Mouse (Mus musculus) ES-Bruce4 (cell line): ENCODE measurements around the gene Fh1. TPM values are rescaled to one million over a fixed set of nuclear protein-coding genes. Genes with fewer than 3 reads are reported as not detected.

Experiments used
- H3K27ac ChIP-seq: 2 replicates; pipeline ENCODE4 v1.5.1; 2012; ENCODE audit warnings: low read length, inconsistent platforms; ENCODE audit not compliant: insufficient read depth
- H3K27me3 ChIP-seq: 2 replicates; pipeline ENCODE4 v1.6.1; 2012; ENCODE audit warnings: mild to moderate bottlenecking, low read length, inconsistent platforms; ENCODE audit not compliant: control insufficient read depth, poor library complexity, insufficient read depth, severe bottlenecking
- H3K36me3 ChIP-seq: 2 replicates; pipeline ENCODE4 v1.6.1; 2012; ENCODE audit warnings: inconsistent platforms, mild to moderate bottlenecking, low read length, moderate library complexity; ENCODE audit not compliant: control insufficient read depth, poor library complexity, insufficient read depth, severe bottlenecking
- H3K4me1 ChIP-seq: one replicate; pipeline ENCODE4 v1.8.1; 2011; ENCODE audit warnings: low read length; ENCODE audit not compliant: control insufficient read depth, insufficient read depth
- H3K4me3 ChIP-seq: 2 replicates; pipeline ENCODE4 v1.5.1; 2011; ENCODE audit warnings: low read depth, mild to moderate bottlenecking, low read length
- H3K9ac ChIP-seq: 2 replicates; pipeline ENCODE4 v1.6.1; 2012; ENCODE audit warnings: low read depth, mild to moderate bottlenecking, inconsistent platforms; ENCODE audit not compliant: poor library complexity, severe bottlenecking
- H3K9me3 ChIP-seq: replicated peaks from 2 replicates; pipeline ENCODE4 v1.6.1; 2012; ENCODE audit warnings: mild to moderate bottlenecking, low read length, inconsistent platforms; ENCODE audit not compliant: control insufficient read depth, poor library complexity, insufficient read depth, severe bottlenecking
- CTCF ChIP-seq: IDR thresholded peaks from one replicate; pipeline ENCODE4 v1.8.1; 2011; ENCODE audit warnings: low read depth, low read length
- EP300 ChIP-seq: IDR thresholded peaks from 2 replicates; pipeline ENCODE4 v1.6.1; 2011; ENCODE audit warnings: low read depth, low read length; ENCODE audit not compliant: insufficient read depth
- POLR2A ChIP-seq: IDR thresholded peaks from one replicate; pipeline ENCODE4 v1.8.1; 2011; ENCODE audit warnings: low read length; ENCODE audit not compliant: insufficient read depth
- polyA plus RNA-seq: library from polyadenylated mRNA; stranded (reverse); fragments of >200 nt; gene quantifications from 2 replicates; pipeline ENCODE4 v1.2.4, GENCODE M21; 2011; ENCODE audit warnings: low read depth; ENCODE audit not compliant: missing spikeins, insufficient read depth, insufficient read length

The Fh1 gene
- polyA plus RNA-seq, 1 experiment = 116 TPM

DNA sequence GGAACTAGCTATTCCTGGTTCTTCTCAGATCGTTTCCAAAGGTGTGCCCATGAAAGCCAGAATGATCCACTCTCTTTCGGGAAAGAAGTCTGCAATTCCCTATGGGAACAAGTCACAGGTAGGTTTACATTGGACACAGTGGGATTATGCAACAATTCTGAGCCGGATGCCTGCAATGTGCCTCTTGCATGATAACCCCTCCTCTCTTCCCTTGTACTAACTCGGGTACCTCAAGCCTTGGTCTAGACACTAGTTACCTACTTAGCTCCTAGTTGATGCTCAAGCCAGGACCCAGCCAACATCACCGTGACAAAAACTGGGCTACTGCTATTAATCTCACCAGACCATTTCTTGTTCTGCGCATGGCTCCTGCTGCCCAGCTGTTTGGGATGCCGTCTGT, 13.6 kb upstream of the Fh1 start:
- Histone ChIP-seq H3K4me1 (no peaks in the 10 kb centered on the region), H3K9ac (no peak overlapping the region), H3K4me3 (no peak overlapping the region), H3K9me3 (no peaks in the 10 kb centered on the region), H3K36me3 (no peaks in the 10 kb centered on the region), H3K27me3 (no peaks in the 10 kb centered on the region), H3K27ac (no peak overlapping the region)
- TF ChIP-seq CTCF (no peak), EP300 (no peak), POLR2A (no peak)

DNA sequence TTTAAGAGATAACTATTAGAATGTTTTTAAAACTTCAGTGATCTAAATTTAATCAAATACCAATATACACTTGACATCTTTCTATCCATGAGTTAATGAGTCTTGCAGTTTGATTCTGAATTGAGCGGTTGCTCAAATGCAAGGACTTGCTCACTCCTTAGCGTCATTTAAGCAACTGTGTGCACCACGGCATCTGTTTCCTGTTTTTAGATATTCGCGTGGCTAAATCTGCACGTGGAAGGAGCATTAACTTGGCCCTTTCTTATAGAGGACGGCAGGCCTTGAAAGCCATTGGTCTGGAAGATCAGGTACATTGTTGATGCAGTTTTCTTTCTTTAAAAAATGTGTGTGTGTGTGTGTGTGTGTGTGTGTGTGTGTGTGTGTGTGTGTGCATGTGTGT, 12.2 kb upstream of the Fh1 start:
- Histone ChIP-seq H3K27me3 (no peaks in the 10 kb centered on the region), H3K9me3 (no peaks in the 10 kb centered on the region), H3K9ac (no peak overlapping the region), H3K27ac (no peak overlapping the region), H3K4me1 (no peaks in the 10 kb centered on the region), H3K36me3 (no peaks in the 10 kb centered on the region), H3K4me3 (no peak overlapping the region)
- TF ChIP-seq CTCF = no peak
- no peak for TF ChIP-seq POLR2A
- TF ChIP-seq EP300 = no peak

DNA sequence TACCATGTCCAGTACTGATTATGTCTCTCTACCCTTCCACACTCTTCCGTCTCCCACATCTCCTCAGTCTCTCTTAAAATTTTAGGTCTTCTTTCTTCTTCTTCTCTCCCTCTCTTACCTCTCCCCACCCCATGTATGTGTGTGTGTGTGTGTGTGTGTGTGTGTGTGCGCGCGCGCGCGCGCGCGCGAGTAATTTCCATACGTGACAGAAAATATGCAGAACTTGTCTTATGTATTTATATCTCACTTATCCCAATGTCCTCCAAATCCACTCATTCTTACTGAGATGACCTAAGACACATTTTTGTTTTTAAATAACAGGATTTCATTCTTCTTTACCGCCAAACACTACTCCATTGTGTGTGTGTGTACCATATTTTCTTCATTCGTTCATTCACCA, 7.0 kb upstream of the Fh1 start:
- no peaks in the 10 kb centered on the region for H3K36me3 ChIP-seq
- no peak for TF ChIP-seq POLR2A
- no peak for TF ChIP-seq EP300
- no peak for TF ChIP-seq CTCF
- H3K27me3 ChIP-seq = no peaks in the 10 kb centered on the region

DNA sequence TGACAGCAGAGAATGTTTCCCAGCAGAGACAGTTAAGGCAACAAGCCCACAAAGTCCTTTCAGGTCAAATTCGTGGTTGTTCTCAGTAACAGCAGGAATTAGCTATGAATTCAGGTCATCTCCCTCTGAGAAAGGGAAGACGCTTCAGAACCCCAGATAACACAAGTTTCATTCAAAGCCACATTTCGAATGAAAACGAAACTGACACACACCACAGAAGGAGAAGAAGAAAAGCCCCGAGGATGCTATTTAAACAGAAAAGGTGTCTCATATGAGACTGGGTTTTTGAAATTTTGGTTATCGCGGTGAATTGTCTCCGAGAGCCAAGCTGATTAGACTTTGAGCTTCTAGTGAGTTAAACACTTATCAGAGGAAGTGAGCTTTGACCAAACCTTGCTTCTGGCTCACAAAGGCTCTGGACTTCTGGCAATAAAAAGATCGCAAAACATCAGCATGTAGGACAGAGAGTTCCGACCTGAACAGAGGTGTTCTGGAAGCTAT, 6.3 kb upstream of the Fh1 start:
- no peak for TF ChIP-seq EP300
- no peak for TF ChIP-seq POLR2A
- no peak for TF ChIP-seq CTCF
- Histone ChIP-seq H3K9ac (no peak overlapping the region), H3K36me3 (no peaks in the 10 kb centered on the region), H3K9me3 (no peaks in the 10 kb centered on the region), H3K4me3 (no peak overlapping the region), H3K4me1 (no peaks in the 10 kb centered on the region), H3K27ac (no peak overlapping the region), H3K27me3 (no peaks in the 10 kb centered on the region)

More for the DNA sequence above, 7.0 kb upstream of the Fh1 start:
- H3K9me3 ChIP-seq = no peaks in the 10 kb centered on the region
- no peaks in the 10 kb centered on the region for H3K4me1 ChIP-seq
- H3K9ac ChIP-seq = no peak overlapping the region
- H3K4me3 ChIP-seq = no peak overlapping the region
- no peak overlapping the region for H3K27ac ChIP-seq

DNA sequence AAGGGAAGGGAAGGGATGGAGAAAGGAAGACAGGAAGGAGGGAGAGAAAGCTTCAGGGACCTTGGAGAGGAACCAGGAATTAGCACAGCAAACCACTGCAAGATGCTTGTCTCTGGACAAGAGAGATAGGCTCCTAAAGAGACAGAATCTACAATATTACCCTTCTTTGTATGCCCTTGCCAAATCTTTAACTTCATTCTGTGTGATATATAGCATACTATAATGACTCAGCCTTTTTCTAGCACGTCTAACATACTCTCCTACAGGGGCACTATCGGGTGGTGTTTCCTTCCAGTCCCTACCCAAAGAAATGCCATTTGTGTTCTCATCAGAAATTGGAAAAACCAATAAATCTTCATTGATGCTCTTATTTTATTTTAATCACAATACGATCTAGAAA, 5.6 kb upstream of the Fh1 start:
- Histone ChIP-seq H3K9me3 (no peaks in the 10 kb centered on the region), H3K27ac (no peak overlapping the region), H3K4me3 (no peak overlapping the region), H3K4me1 (no peaks in the 10 kb centered on the region), H3K9ac (no peak overlapping the region), H3K36me3 (no peaks in the 10 kb centered on the region), H3K27me3 (no peaks in the 10 kb centered on the region)
- TF ChIP-seq POLR2A (no peak), EP300 (no peak), CTCF (no peak)

DNA sequence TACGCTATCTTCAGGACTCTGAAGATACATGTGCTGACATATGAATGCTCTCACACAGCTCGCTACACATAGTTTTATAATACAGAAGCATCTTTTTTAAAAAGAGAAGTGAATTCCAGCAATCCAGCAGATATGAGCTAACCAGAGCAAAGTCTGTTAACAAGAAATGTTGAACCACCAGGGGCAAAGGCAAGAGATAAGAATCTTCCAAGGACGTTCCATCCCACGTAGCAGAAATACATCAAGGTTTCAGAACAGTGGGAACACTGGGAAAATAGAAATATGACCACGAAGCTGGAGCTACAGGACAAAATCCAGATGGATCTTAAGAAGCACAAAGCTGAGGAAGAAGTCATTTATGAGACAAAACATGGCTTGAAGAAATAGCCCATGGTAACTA, 4.9 kb upstream of the Fh1 start:
- no peak overlapping the region for H3K9ac ChIP-seq
- H3K4me3 ChIP-seq = no peak overlapping the region
- no peaks in the 10 kb centered on the region for H3K36me3 ChIP-seq
- H3K27ac ChIP-seq = no peak overlapping the region
- no peaks in the 10 kb centered on the region for H3K9me3 ChIP-seq
- TF ChIP-seq CTCF = no peak
- H3K27me3 ChIP-seq = no peaks in the 10 kb centered on the region
- H3K4me1 ChIP-seq = no peaks in the 10 kb centered on the region
